Mouse (Mus musculus): ENCODE data around the gene Sec14l1.

The Sec14l1 gene

DNA sequence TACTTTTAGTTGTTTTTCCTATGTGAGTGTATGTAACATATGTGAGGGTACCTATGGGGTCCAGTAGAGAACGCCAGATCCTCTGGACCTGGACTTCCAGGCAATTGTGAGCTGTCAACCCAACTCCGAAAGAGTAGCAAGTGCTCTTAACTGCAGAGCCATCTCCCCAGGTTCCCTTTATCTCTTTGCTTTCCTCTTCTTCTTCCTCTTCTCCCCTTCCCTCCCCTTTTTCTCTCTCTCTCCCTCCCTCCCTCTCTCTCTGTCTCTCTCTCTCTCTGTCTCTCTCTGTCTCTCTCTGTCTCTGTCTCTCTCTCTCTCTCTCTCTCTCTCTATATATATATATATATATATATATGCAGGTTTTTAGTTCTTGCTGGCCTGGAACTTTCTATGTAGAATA is 7.1 kb upstream of the Sec14l1 start:
- no peak for DNase-seq (ENCODE audit: low read depth, low spot score)

- no peak for DNase-seq (ENCODE audit: low read depth, low spot score)
Observed at GRCm38 (mm10) chr11:117108595-117108994, 6.4 kb upstream of the Sec14l1 start.

- no peak for DNase-seq (ENCODE audit: low read depth, low spot score)
Observed at GRCm38 (mm10) chr11:117109179-117109954, 5.6 kb upstream of the Sec14l1 start.

DNA sequence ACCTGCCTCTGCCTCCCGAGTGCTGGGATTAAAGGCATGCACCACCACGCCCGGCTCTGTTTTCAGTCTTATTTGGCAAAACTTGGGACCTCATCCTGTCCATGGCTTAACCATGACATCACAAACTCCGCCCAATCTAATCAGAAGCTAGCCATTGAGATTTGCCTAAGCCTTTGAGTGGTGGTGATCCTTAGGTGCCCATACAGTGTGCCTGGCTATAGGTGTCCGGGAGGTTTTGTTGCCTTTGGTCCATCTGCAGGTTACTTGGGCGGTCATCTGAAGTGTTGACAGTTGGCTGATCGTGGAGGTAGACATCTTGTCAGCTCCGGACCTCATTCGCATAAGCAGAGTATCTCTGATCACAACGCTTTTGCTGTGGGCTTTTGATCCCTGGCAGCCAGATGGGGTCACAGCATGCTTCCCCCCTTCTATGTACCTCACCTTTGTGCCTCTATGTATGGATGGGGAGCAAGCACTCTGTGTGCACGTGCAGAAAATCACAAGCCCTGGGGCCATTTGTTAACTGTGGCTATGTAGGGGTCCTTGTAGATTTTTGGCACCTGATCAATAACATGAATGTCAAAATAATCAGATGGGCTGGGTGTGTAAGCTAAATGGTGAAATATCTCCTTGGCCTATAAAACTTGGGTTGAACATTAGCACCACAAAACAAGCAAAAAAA is 2.9 kb upstream of the Sec14l1 start:
- DNase-seq (ENCODE audit: low read depth, low spot score) = no peak

- DNase-seq (ENCODE audit: low read depth, low spot score) = no peak
Observed at GRCm38 (mm10) chr11:117112649-117113051, 2.3 kb upstream of the Sec14l1 start.

DNA sequence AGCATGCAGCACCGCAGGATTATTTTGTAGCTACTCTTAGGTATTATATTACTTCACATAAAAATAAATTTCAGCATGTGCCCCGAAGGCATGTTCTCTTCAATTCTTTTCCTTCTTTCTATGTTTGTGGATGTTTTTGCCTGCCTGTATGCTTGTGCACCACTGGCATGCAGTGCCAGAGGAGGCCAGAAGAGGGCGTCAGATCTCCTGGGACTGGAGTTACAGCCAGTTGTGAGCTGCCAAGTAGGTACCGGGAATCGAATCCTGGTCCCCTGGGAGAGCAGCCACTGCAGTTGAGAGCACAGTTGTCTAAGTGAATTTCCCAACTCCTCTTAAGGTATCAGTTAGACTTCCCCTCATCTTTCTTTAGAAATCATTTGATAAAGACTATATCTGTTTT is 1.6 kb upstream of the Sec14l1 start:
- DNase-seq (ENCODE audit: low read depth, low spot score) = no peak

GRCm38 (mm10) chr11:117114231-117114591 is 757 bp upstream of the Sec14l1 start:
- DNase-seq (ENCODE audit: low read depth, low spot score) = no peak

DNA sequence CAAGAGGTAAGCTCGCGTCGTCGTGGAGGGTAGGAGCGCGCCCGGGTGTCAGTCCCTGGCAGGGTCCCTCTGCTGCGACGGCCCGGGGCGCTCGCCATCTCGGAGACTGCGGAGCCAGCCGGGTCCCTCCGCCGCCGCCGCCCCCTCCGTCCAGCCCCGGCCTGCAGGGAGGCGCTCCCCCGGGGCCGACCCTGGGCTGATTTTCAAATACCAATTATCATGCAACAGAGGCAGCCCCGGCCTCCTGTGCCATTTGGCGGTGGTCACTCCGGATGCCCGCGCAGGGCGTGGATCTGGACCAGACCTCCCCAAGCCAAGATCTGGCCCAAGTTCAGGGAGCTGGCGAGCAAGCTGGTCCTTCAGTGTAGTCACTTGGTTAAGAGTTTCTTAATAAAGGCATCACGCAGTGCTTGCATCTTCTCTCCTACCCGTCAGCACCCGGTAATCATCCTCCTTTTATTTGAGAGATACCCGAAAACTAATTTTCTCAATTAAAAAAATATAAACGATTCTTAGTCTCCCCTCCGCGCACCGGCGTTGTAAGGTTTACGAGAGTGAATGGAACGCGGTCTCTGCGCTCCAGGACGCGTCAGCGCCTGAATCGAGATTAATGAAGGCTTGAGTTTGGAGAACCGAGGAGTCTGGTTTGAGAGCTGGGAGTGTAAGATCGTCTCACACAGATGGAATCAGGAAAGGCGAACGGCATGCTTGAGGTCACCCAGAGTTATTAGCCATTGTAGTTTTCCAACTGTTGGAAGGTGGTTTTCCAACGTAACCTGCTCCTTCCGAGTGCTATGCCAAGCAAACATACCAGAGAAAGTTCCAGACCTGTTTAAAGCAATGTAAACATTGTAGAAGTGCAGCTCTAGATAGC is 615 bp downstream of the Sec14l1 start:
- peak; percentile 47 for DNase-seq (ENCODE audit: low read depth, low spot score)

DNA sequence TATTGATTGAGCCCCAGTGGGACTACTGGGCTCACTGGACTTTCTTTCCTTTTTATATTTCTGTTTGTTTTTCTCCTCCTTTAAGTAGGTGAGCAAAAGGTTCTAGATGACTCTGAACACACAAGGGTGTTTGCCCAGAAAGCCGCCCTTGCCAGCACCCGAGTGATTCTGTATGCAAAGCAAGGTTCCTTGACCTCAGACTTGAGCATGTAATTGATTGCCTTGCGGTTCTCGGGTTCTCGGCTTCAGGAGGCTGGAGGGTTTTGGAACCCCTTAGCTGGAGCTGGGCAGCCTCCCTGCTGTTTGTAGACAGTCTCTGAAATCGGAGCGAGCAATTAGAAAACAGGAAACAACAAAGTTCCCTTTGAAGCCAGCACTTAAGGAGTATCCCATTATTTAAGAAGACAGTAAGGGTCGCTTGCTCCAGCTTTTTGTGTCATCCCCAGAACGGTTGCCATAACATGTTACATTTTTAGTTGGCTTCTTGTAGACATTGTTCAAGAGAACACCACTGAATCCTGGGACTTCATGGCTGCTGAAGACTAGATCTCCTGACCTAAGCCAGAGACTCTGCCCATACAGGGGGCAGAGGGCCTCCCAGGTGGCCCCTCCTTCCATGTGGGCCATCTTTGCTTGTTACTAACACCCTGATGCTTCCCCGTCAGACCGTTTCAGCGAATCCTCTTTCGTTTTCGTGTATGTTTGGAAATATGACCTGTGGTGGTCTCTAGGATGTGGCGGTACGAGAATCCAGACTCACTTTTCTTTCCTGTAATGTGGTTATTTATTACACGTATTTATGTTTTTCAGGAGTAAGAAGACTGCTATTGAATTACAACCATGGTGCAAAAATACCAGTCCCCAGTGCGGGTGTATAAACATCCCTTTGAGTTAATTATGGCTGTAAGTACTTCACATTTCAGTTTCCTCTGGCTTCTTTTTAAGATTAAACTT is 1.7 kb downstream of the Sec14l1 start:
- no peak for DNase-seq (ENCODE audit: low read depth, low spot score)

GRCm38 (mm10) chr11:117117321-117117720 is 2.4 kb downstream of the Sec14l1 start:
- DNase-seq (ENCODE audit: low read depth, low spot score) = no peak

- no peak for DNase-seq (ENCODE audit: low read depth, low spot score)
Observed at GRCm38 (mm10) chr11:117117791-117118190, 2.8 kb downstream of the Sec14l1 start.

- DNase-seq (ENCODE audit: low read depth, low spot score) = no peak
Observed at GRCm38 (mm10) chr11:117118248-117118647, 3.3 kb downstream of the Sec14l1 start.

GRCm38 (mm10) chr11:117118721-117119321 is 3.9 kb downstream of the Sec14l1 start:
- no peak for DNase-seq (ENCODE audit: low read depth, low spot score)

DNA sequence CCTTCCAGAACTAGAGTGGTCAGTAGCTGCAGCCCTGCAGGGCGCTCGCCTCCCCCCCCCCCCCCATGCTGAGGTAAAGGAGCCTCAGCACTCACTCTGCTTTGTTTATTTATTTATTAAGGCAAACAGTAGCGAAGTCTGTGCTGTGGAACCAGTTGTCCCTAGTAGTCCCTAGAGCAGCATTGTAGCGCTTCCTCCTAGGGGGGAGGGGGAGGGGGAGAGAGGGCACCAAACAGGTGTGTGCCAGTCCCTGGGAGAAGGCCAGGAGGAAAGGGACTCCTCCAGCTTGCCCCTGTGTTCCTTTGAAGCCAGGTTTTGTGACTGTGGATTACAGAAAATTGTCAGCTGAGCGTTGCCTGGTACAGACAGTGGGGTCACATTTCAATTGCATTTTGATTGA is 4.8 kb downstream of the Sec14l1 start:
- DNase-seq (ENCODE audit: low read depth, low spot score) = no peak

DNA sequence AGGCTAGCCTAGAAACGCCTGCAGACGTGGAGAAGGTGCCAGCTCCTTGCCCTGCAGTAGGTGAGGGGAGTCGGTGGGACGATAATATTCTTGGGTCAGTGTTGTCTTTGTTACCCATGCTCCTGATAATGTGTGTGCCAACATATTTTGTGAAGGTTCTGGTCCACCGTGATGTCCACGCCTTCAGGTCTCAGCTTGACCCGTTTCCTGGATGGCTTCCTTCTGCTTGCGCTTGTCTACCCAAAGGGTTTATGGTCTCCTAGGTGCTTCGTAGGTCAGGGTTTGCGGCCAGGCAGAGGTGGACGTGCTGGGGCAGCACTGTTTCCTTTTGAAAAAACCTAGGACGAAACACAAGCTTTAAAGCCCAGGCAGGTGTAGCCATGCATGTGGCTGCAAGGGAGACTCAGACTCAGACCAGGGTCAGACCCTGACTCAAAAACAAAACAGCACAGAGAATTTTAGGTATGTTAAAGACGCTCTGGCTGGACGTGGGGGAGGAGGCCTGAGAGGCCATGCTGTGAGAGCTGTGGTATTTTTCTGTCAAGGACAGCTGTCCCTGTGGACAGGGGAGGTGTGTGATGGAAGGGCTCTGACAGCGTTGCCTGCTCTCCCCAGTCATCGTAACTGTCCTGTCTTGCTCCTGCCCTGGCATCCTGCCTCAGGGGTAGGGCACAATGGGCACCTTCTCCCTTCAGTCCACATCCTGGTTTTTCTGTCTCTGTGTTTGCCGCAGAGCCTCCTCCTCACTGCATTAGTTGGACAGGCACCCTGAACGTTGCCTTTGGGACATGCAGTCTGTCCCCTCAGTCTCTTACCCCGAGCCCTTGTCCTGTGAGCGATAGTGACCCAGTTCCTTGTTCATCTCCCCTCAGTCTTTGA is 5.6 kb downstream of the Sec14l1 start:
- no peak for DNase-seq (ENCODE audit: low read depth, low spot score)

DNA sequence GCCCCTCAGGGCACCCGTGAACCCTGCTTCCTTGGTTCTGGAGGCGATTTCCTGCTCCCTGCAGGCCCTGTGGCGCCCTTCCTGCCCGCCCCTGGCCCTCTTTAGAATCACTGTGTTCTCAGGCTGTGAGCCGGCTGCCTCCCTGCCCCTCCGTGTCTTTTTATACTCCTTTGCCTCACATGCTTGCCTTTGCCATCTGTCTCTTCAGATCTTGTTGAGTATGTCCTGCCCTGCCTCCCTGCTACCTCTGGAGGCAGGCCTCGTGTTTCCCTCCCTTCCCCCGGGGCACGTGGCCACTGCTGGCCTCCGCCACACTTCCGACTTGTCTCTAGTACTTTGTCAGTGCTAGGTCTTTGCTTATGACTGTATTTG is 6.2 kb downstream of the Sec14l1 start:
- no peak for DNase-seq (ENCODE audit: low read depth, low spot score)

DNA sequence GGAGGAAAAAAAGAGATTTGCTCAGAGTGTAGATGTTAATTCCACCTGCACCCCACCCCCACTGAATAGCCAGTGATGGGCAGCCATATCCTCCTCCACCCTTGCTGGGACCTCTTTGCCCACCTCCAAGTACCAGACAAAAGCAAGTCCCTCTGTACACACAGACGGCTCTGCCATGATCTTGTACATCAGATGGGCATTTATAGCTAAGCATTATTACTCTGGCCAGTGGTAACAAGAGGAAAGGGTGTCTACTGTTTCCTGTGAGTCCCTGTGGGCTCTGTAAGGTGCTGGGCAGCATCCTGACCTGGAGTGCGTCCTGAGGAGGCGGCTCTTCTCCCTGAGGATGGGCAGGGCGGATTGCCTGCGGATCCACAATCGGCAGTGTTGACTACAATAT is 7.0 kb downstream of the Sec14l1 start:
- no peak for DNase-seq (ENCODE audit: low read depth, low spot score)

GRCm38 (mm10) chr11:117123418-117124085 is 8.6 kb downstream of the Sec14l1 start:
- DNase-seq (ENCODE audit: low read depth, low spot score) = no peak

- DNase-seq (ENCODE audit: low read depth, low spot score) = no peak
Observed at GRCm38 (mm10) chr11:117124539-117124938, 9.6 kb downstream of the Sec14l1 start.
